Mouse (Mus musculus) neutrophil, adult 59 days (primary cell): ENCODE results near the gene Tbc1d16. TPM values are rescaled to one million over a fixed set of nuclear protein-coding genes. Genes with fewer than 3 reads are reported as not detected.

Experiments used
- total RNA-seq, 2 experiments: library from RNA; stranded (reverse); gene quantifications; 1 replicate in 1 of 2; 2 replicates in 1 of 2; pipeline ENCODE4 v1.2.4; 2023

Tbc1d16 gene
- total RNA-seq = 1 to 10 TPM in 1 of 2 experiments, under 1 TPM in 1; 0.95 to 1.1 TPM

DNA sequence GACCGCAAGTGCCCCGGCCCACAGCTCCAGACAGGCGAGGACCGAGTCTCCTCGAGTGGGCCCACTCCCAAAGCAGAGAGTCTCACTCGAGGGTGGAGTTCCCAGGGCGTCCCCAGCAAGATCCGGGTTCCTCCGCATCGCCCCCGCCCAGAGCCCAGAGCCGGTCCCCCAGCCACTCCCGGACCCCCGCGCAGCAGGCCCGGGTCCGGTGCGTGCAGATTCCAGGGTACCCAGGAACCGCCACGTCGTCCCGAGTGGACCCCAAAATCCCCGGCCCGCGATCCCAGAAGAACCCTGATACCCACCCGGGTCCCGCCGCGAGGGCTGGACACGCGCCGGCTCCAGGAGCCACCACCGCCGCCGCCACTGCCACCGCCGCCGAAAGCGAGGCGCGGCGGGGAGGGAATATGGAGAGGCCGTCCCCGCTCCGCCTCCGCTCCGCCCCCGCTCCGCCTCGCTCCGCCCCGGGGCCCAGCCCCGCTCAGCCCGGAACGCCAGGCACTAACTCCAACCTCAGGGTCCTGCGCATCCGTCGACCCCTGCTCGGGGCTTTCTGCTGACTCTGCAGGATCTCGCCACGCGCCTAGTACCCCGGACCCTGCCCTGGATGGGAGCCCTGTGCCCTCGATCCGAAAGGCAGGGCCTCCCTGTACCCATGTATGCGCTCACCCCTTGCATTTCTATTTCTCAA lies at the start of gene Tbc1d16, which contains the start of gene Ccdc40:
TSS of gene Tbc1d16 (minus strand) at position 409 of the 691 bp plus-strand sequence.
TSS of gene Ccdc40 (plus strand) at position 482 of the 691 bp plus-strand sequence.

DNA sequence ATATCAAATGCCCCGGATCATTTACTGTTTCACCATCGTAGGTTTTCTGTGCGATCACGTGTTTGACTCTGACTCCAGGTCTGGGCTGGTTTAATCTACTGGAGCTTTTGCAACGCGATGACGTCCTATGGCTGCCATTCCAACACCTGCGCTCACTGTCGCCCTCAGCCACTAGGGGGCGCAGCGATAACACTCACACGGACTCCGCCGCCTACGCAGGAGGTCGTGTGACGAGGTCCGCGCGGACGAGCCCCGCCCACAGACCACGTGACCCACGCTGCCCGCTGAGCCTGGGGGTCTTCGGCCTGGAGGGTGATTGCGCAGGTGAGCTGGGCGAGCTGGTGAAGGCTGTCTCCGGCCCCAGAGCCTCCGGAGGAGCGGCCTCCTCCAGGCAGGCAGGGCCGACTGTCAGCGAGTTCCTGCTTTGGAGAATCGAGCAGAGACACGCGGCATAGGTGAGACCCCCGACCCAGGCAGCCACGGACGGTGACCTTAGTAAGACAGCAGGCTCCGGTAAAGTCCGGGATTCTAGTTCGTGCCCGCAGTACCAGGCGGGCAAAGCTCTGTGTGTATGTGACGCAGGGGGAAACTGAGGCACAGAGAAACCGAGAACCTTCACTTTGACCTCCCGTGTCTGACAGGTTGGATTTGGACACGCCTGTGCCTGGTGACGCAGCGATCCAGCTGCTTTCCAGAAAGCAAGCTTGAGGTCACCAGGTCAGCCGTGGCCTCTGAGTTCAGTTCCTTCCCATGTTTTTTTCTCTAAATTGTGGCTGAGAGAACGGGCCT lies 39.7 kb upstream of the Tbc1d16 start, which contains the start of gene Gaa:
TSS of gene Gaa (plus strand) at position 120 of the 789 bp plus-strand sequence.

Other genes with a start within 250 kb of the Tbc1d16 start
- not detected for gene Enpp7, start 240.3 kb downstream of the Tbc1d16 start, total RNA-seq
- gene Cbx2, start 205.5 kb downstream of the Tbc1d16 start, total RNA-seq = 1 to 10 TPM; 1.4 to 1.8 TPM
- 10 to 100 TPM; 13.5 to 16.1 TPM for gene Cbx8, start 187.5 kb downstream of the Tbc1d16 start, total RNA-seq
- gene Cbx4, start 142.3 kb downstream of the Tbc1d16 start, total RNA-seq = 10 to 100 TPM; 57.1 to 62.3 TPM
- under 1 TPM; 0.26 to 1.00 TPM for gene Ccdc40, start 73 bp upstream of the Tbc1d16 start, total RNA-seq
- gene Gaa, start 39.4 kb upstream of the Tbc1d16 start, total RNA-seq = 10 to 100 TPM; 32.8 to 39.3 TPM
- 100 to 1,000 TPM; 125 to 137 TPM for gene Eif4a3, start 71.6 kb upstream of the Tbc1d16 start, total RNA-seq
- gene Card14, start 79.3 kb upstream of the Tbc1d16 start, total RNA-seq = not detected
- gene Sgsh, start 127.0 kb upstream of the Tbc1d16 start, total RNA-seq = 10 to 100 TPM; 11.5 to 14.2 TPM
- gene Slc26a11, start 127.1 kb upstream of the Tbc1d16 start, total RNA-seq = 1 to 10 TPM; 6.1 to 8.8 TPM
- 10 to 100 TPM; 49.8 to 56.9 TPM for gene Rnf213, start 164.6 kb upstream of the Tbc1d16 start, total RNA-seq